Mouse (Mus musculus) midbrain, embryonic 11.5 days (tissue): ENCODE data around the gene Tekt1. TPM values are rescaled to one million over a fixed set of nuclear protein-coding genes. Genes with fewer than 3 reads are reported as not detected.

Experiments
- ATAC-seq: fragments of 200-750 bp; cut with Nextera tagmentation; 2 replicates; pipeline ENCODE4 v1.8.0; 2017; ENCODE audit warnings: moderate TSS enrichment, moderate library complexity; ENCODE audit not compliant: low FRiP score
- DNase-seq: peaks from one replicate; pipeline ENCODE4 v3.0.0; 2015; ENCODE audit warnings: low spot score; ENCODE audit errors: missing footprints
- H3K27ac ChIP-seq: fragments of 300-500 bp; sonication (generic); 2 replicates; pipeline ENCODE4 v1.5.1; 2014; ENCODE audit warnings: low read depth, low read length
- H3K27me3 ChIP-seq: fragments of 300-500 bp; sonication (generic); 2 replicates; pipeline ENCODE4 v1.6.1; 2014; ENCODE audit warnings: mild to moderate bottlenecking, low read length, moderate library complexity, mixed read lengths; ENCODE audit not compliant: control insufficient read depth, insufficient read depth
- H3K36me3 ChIP-seq: fragments of 300-500 bp; sonication (generic); 2 replicates; pipeline ENCODE4 v1.6.1; 2014; ENCODE audit warnings: mild to moderate bottlenecking, low read length, moderate library complexity, mixed read lengths; ENCODE audit not compliant: control insufficient read depth, insufficient read depth
- H3K4me1 ChIP-seq: fragments of 300-500 bp; sonication (generic); 2 replicates; pipeline ENCODE4 v1.6.1; 2014; ENCODE audit warnings: low read length; ENCODE audit not compliant: control insufficient read depth, insufficient read depth
- H3K4me2 ChIP-seq: fragments of 300-500 bp; sonication (generic); 2 replicates; pipeline ENCODE4 v1.6.1; 2014; ENCODE audit warnings: mild to moderate bottlenecking, moderate library complexity
- H3K4me3 ChIP-seq: fragments of 300-500 bp; sonication (generic); 2 replicates; pipeline ENCODE4 v1.5.1; 2014; ENCODE audit warnings: low read depth, low read length
- H3K9ac ChIP-seq: fragments of 300-500 bp; sonication (generic); 2 replicates; pipeline ENCODE4 v1.6.1; 2014; ENCODE audit warnings: low read length
- H3K9me3 ChIP-seq: fragments of 300-500 bp; sonication (generic); 2 replicates; pipeline ENCODE4 v1.6.1; 2016; ENCODE audit warnings: low read length; ENCODE audit not compliant: control insufficient read depth
- WGBS: fragments of 180-500 bp; shearing (Covaris S2); extraction: QIAGEN DNeasy Blood & Tissue Kit; methylation state at CpG from one replicate; pipeline ENCODE4 v1.1.7; 2014; 5-methylcytosine and 5-hydroxymethylcytosine counted together
- polyA plus RNA-seq: library from polyadenylated mRNA; unstranded; fragments of >200 nt; fragmentation: Nextera tagmentation; extraction: Ambion mirVana; gene quantifications from 2 replicates; pipeline ENCODE4 v1.2.1, GENCODE M21; 2014

Tekt1 gene
- 4.2 and 5.3 TPM in 2 replicates for polyA plus RNA-seq

GRCm38 (mm10) chr11:72362347-72362741 is at the start of gene Tekt1:
Tekt1 (minus strand) TSS chr11:72362442.
- H3K4me2 ChIP-seq = peak within 1 kb of the TSS; percentile 79
- peak within 1 kb of the TSS; percentile 40 for H3K4me3 ChIP-seq
- H3K9me3 ChIP-seq = no peaks in the 10 kb centered on the region
- ATAC-seq = no peak
- 41% methylated on average over 10 of the region's 10 CpGs for WGBS
- no peaks in the 10 kb centered on the region for H3K27me3 ChIP-seq
- peaks cover 3% of the 10 kb centered on the region; the same call in 1 of the 2 replicates for H3K4me1 ChIP-seq
- peak; percentile 86 for DNase-seq
- H3K36me3 ChIP-seq = no peaks in the 10 kb centered on the region
- H3K27ac ChIP-seq = no peak within 1 kb of the TSS
- peak within 1 kb of the TSS; percentile 77 for H3K9ac ChIP-seq

GRCm38 (mm10) chr11:72411945-72412344 is 49.7 kb upstream of the Tekt1 start:
- Histone ChIP-seq H3K9me3 (no peaks in the 10 kb centered on the region), H3K36me3 (no peaks in the 10 kb centered on the region), H3K27ac (no peak overlapping the region), H3K27me3 (peaks cover 4% of the 10 kb centered on the region), H3K4me3 (peak overlapping the region; percentile 51), H3K9ac (peak overlapping the region; percentile 58; the same call in 1 of the 2 replicates), H3K4me2 (peak overlapping the region; percentile 96), H3K4me1 (peaks cover 9% of the 10 kb centered on the region)
- DNase-seq (no peak), ATAC-seq (peak; percentile 3; the same call in 1 of the 2 replicates)
- WGBS = 29% methylated on average over 9 of the region's 9 CpGs

GRCm38 (mm10) chr11:72411093-72411921 is 49.1 kb upstream of the Tekt1 start, which contains the start of gene Smtnl2:
Smtnl2 (minus strand) TSS chr11:72411713.
- no peaks in the 10 kb centered on the region for H3K36me3 ChIP-seq
- H3K4me1 ChIP-seq = peaks cover 8% of the 10 kb centered on the region
- H3K9ac ChIP-seq = peak within 1 kb of the TSS; percentile 58
- peak within 1 kb of the TSS; percentile 51 for H3K4me3 ChIP-seq
- H3K27me3 ChIP-seq = peaks cover 4% of the 10 kb centered on the region
- DNase-seq = peak; percentile 95
- no peak within 1 kb of the TSS for H3K27ac ChIP-seq
- peak; percentile 93 for ATAC-seq
- no peaks in the 10 kb centered on the region for H3K9me3 ChIP-seq
- WGBS = under 1% methylated on average over 63 of the region's 86 CpGs
- peak within 1 kb of the TSS; percentile 96 for H3K4me2 ChIP-seq

- Histone ChIP-seq H3K36me3 (no peaks in the 10 kb centered on the region), H3K4me1 (peaks cover 8% of the 10 kb centered on the region), H3K27me3 (peaks cover 4% of the 10 kb centered on the region), H3K4me3 (peak overlapping the region; percentile 51), H3K9me3 (no peaks in the 10 kb centered on the region), H3K9ac (no peak overlapping the region), H3K4me2 (peak overlapping the region; percentile 96), H3K27ac (no peak overlapping the region)
- under 1% methylated on average over 25 of the region's 25 CpGs for WGBS
- DNase-seq (peak; percentile 93), ATAC-seq (peak; percentile 45; the same call in 1 of the 2 replicates)
These were observed 48.4 kb upstream of the Tekt1 start for GRCm38 (mm10) chr11:72410521-72411092.

- WGBS = 72% methylated on average over 12 of the region's 12 CpGs
- Histone ChIP-seq H3K4me2 (peak overlapping the region; percentile 96; the same call in 1 of the 2 replicates), H3K4me3 (no peak overlapping the region), H3K36me3 (no peaks in the 10 kb centered on the region), H3K9me3 (no peaks in the 10 kb centered on the region), H3K27me3 (peaks cover 4% of the 10 kb centered on the region), H3K27ac (no peak overlapping the region), H3K4me1 (peaks cover 8% of the 10 kb centered on the region), H3K9ac (no peak overlapping the region)
- ATAC-seq (no peak), DNase-seq (no peak)
These were observed 47.6 kb upstream of the Tekt1 start for GRCm38 (mm10) chr11:72409649-72410385.

GRCm38 (mm10) chr11:72408451-72409170 is 46.4 kb upstream of the Tekt1 start:
- no peak overlapping the region for H3K4me2 ChIP-seq
- no peaks in the 10 kb centered on the region for H3K9me3 ChIP-seq
- peaks cover 4% of the 10 kb centered on the region for H3K27me3 ChIP-seq
- DNase-seq (no peak), ATAC-seq (no peak)
- 61% methylated on average over 9 of the region's 9 CpGs for WGBS
- H3K27ac ChIP-seq = no peak overlapping the region
- no peak overlapping the region for H3K4me3 ChIP-seq
- H3K9ac ChIP-seq = no peak overlapping the region
- peaks cover 8% of the 10 kb centered on the region for H3K4me1 ChIP-seq
- H3K36me3 ChIP-seq = no peaks in the 10 kb centered on the region

- no peak for ATAC-seq
These were observed 45.3 kb upstream of the Tekt1 start for GRCm38 (mm10) chr11:72407574-72407973.

GRCm38 (mm10) chr11:72407081-72407480 is 44.8 kb upstream of the Tekt1 start:
- H3K9me3 ChIP-seq = no peaks in the 10 kb centered on the region
- H3K9ac ChIP-seq = no peak overlapping the region
- ATAC-seq (no peak), DNase-seq (no peak)
- 13% methylated on average over 3 of the region's 3 CpGs for WGBS
- no peak overlapping the region for H3K4me3 ChIP-seq
- no peak overlapping the region for H3K4me2 ChIP-seq
- no peak overlapping the region for H3K27ac ChIP-seq
- peaks cover 4% of the 10 kb centered on the region for H3K27me3 ChIP-seq
- no peaks in the 10 kb centered on the region for H3K36me3 ChIP-seq
- peaks cover 8% of the 10 kb centered on the region for H3K4me1 ChIP-seq

More at GRCm38 (mm10) chr11:72407574-72407973, 45.3 kb upstream of the Tekt1 start:
- no peak for DNase-seq
- Histone ChIP-seq H3K27me3 (peaks cover 4% of the 10 kb centered on the region), H3K4me3 (no peak overlapping the region), H3K4me2 (no peak overlapping the region), H3K9ac (no peak overlapping the region), H3K36me3 (no peaks in the 10 kb centered on the region), H3K27ac (no peak overlapping the region), H3K4me1 (peaks cover 8% of the 10 kb centered on the region), H3K9me3 (no peaks in the 10 kb centered on the region)
- 20% methylated on average over 7 of the region's 7 CpGs for WGBS
